Mouse (Mus musculus) gastrocnemius, postnatal 14 days (tissue): ENCODE data around the gene Cox8b. TPM values are rescaled to one million over a fixed set of nuclear protein-coding genes. Genes with fewer than 3 reads are reported as not detected.

ENCODE experiments used
- total RNA-seq, 2 experiments: library from RNA; stranded (reverse); gene quantifications; 2 replicates each; pipeline ENCODE4 v1.2.3; 2021

Cox8b gene
- total RNA-seq, 2 experiments from 2014 or later = 1,269 to 1,458 TPM

Other genes starting within 250 kb of the Cox8b start
- gene Olfr539, start 240.5 kb downstream of the Cox8b start, total RNA-seq = not detected
- gene Olfr45, start 218.5 kb downstream of the Cox8b start, total RNA-seq = not detected
- not detected for gene Olfr541, start 203.2 kb downstream of the Cox8b start, total RNA-seq
- gene Cyp2e1, start 136.7 kb downstream of the Cox8b start, total RNA-seq = under 1 TPM; 0.21 to 0.33 TPM
- not detected for gene Syce1, start 112.6 kb downstream of the Cox8b start, total RNA-seq
- gene Zfp941, start 78.3 kb downstream of the Cox8b start, total RNA-seq = not detected
- not detected for gene Urah, start 65.4 kb downstream of the Cox8b start, total RNA-seq
- gene Scgb1c1, start 54.9 kb downstream of the Cox8b start, total RNA-seq = not detected
- gene Odf3, start 52.6 kb downstream of the Cox8b start, total RNA-seq = not detected
- not detected for gene Gm45785, start 44.1 kb downstream of the Cox8b start, total RNA-seq
- 10 to 100 TPM; 13.9 to 16.2 TPM for gene Ric8a, start 43.5 kb downstream of the Cox8b start, total RNA-seq
- 10 to 100 TPM in 1 of 2 experiments, 1 to 10 TPM in 1; 8.3 to 11.1 TPM for gene Bet1l, start 42.9 kb downstream of the Cox8b start, total RNA-seq
- gene Psmd13, start 18.5 kb downstream of the Cox8b start, total RNA-seq = 10 to 100 TPM; 93.5 to 94.2 TPM
- 10 to 100 TPM; 19.5 to 24.7 TPM for gene Sirt3, start 18.1 kb downstream of the Cox8b start, total RNA-seq
- gene Nlrp6, start 20.5 kb upstream of the Cox8b start, total RNA-seq = not detected
- gene Pgghg, start 40.9 kb upstream of the Cox8b start, total RNA-seq = 1 to 10 TPM; 6.7 to 6.9 TPM
- not detected for gene Ifitm5, start 49.8 kb upstream of the Cox8b start, total RNA-seq
- gene Gm45717, start 55.5 kb upstream of the Cox8b start, total RNA-seq = not detected
- gene Ifitm2, start 55.5 kb upstream of the Cox8b start, total RNA-seq = 100 to 1,000 TPM in 1 of 2 experiments, 10 to 100 TPM in 1; 83.9 to 105 TPM
- 1 to 10 TPM; 1.3 to 1.4 TPM for gene Ifitm1, start 66.8 kb upstream of the Cox8b start, total RNA-seq
- gene Ifitm3, start 110.3 kb upstream of the Cox8b start, total RNA-seq = 10 to 100 TPM; 44.9 to 54.0 TPM
- gene Ifitm6, start 117.5 kb upstream of the Cox8b start, total RNA-seq = not detected
- gene Gm17387, start 128.7 kb upstream of the Cox8b start, total RNA-seq = not detected
- under 1 TPM in 1 of 2 experiments, not detected in 1; 0.23 TPM for gene B4galnt4, start 160.7 kb upstream of the Cox8b start, total RNA-seq
- gene Pkp3, start 177.8 kb upstream of the Cox8b start, total RNA-seq = not detected
- 1 to 10 TPM; 2.8 to 3.2 TPM for gene Sigirr, start 200.1 kb upstream of the Cox8b start, total RNA-seq
- gene Ano9, start 217.4 kb upstream of the Cox8b start, total RNA-seq = not detected
- gene Ptdss2, start 221.9 kb upstream of the Cox8b start, total RNA-seq = 10 to 100 TPM; 15.5 to 21.9 TPM